Mouse (Mus musculus) embryonic fibroblast, embryonic 13.5 days (primary cell): ENCODE results near the gene Rspo4.
A peak's percentile ranks its signal among the peaks of the same experiment; 100 is the strongest.

ENCODE experiments used
- CTCF ChIP-seq: IDR thresholded peaks from 2 replicates; pipeline ENCODE4 v1.5.1; 2011; ENCODE audit warnings: mild to moderate bottlenecking, control low read depth, low read length, moderate library complexity, borderline replicate concordance; ENCODE audit not compliant: insufficient read depth
- POLR2A ChIP-seq: IDR thresholded peaks from 2 replicates; pipeline ENCODE4 v1.6.1; 2011; ENCODE audit warnings: low read depth, mild to moderate bottlenecking, control low read depth, low read length, moderate library complexity

DNA sequence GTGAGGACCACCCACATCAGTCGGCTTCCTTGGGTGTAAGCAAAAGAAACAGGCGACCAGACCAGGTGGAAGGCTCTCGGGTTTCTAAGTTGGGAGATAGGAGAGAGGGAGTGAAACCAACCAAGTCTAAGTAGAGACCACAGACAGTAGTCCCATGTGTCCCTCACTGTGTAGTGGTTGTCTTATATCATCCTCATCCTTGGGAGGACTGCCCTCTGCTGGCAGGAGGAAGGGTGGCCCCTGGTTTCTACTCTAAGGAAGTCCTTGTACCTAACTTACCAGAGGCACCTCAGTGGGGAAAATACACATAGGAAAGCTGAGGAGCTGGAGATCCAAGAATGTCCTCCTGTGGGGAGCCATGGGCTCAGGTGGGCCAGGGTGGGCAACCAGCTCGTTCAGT is 23.8 kb downstream of the Rspo4 start:
- TF ChIP-seq CTCF (peak; percentile 53; the same call in 1 of the 2 replicates), POLR2A (no peak)
